Mouse (Mus musculus) granulocyte monocyte progenitor cell, adult 5-6 weeks (primary cell): ENCODE measurements at regions not wholly inside any gene's neighbourhood (a gene's known extent, or its start where the extent isn't known, plus 50 kb on each side); places are given as distances from the start of the nearest gene placed in this dataset.

Experiments used
- ATAC-seq: replicated peaks from 2 replicates; pipeline ENCODE4 v1.8.0; 2016; ENCODE audit warnings: mild to moderate bottlenecking, moderate TSS enrichment, inconsistent platforms; ENCODE audit not compliant: poor library complexity, severe bottlenecking

DNA sequence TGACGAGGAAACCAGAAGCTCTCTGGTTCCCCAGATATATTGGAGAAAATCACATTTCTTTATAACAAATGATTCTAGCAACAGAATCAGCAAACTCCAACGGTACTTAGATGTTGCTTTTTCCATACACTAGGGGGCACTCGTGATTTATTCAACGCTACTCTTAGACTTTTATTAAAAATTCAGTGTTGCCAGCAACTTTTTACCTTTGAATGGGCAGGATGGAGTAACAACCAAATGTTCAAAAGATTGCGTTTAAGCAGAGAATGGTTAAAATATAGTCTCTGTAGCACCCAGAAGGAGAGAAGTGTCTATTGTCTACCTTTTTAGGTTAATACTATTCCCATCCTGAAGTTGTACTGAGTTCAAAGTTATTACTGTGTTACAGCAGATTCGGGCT is 715.4 kb upstream of the Cblb start:
- ATAC-seq, result peak; percentile 42; the same call in 1 of the 2 replicates

DNA sequence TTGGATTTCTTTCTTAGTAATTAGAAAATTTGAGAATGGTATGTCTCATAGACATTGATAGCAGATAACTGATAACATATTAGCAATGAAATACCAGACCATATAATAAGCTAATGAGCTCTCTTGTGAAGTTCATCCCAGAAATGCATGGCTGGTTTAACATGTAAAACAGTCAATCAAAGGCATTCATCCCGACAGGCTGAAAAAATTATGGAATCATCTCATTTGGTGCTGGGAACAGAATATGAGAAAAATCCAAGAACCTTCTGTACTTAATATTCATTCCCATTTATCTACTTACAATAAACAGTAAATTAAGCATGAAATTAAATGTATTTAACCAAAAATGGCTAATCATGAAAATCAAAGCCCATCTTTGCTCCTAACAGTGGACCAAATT is 698.8 kb upstream of the Cblb start:
- no peak for ATAC-seq

DNA sequence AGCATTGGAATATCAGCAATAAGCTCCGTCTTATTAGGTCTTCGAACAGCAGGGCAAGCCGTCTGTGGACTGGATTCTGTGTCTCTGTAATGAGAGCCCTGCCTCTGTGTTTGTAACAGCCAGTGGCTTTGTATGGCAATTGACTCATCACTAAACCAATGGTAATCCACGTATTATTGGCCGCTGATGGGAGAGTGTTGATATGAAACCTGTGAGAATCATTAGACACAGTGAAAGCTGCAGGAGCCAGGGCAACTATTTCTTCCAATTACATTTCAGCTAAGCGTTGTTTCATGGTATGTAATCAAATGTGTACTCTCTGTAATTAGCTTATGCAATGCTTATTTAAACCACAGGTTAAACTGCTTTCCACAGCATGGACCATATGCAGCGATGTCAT is 696.1 kb upstream of the Cblb start:
- no peak for ATAC-seq

DNA sequence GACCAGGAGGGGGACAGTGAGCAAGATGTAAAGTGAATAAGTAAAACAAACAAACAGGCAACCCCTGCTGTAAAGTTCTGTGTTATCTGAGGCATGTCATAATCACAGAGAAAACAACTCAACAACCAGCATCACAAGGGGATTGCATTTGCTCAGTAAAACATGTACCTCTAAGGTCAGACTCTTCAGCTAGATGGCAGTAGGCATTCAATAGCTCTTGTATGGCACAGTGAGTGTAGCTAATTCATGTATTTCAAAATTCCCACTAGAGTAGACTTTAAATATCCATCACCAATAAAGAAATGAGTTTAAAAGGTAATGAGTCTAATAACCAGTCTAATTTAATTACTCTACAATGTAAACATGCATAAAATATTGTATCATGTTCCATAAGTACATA is 683.9 kb upstream of the Cblb start:
- no peak for ATAC-seq

DNA sequence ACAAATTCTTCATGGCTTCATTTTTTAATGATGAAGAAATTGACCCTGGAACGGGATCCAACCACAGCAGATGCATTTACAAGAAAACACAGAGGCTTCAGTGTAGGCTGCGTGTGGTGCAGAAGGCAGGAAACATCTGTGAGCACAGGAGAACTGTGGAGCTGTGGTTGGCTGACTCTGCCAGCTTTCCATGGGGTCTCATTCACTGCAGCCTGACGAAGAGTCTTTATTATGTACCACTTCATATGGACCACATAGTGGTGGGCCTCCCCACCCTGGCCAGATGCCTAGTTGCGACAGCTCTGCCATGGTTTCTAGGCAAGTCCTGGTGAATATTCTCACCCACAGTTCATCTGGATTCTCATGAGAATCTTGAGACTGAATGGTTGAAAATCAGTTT is 678.9 kb upstream of the Cblb start:
- peak; percentile 65 for ATAC-seq

DNA sequence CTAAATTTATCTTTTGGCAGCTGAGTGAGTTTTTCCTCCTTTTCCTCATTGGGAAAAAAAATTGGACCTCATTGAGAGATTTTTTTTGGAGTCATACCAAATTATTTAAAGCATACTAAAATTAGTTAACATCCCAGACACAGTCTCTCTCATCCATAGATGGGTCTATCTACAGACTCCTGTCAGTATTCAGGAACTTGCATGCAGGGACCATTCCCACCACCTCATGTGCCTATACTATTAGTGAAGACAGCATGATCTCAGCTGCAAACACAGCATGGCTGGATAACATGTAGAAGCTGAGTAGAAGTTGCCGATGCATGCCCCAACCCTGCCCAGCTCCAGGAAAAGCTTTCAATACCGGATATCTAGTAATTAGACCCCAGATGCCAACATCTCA is 677.2 kb upstream of the Cblb start:
- ATAC-seq, result no peak

DNA sequence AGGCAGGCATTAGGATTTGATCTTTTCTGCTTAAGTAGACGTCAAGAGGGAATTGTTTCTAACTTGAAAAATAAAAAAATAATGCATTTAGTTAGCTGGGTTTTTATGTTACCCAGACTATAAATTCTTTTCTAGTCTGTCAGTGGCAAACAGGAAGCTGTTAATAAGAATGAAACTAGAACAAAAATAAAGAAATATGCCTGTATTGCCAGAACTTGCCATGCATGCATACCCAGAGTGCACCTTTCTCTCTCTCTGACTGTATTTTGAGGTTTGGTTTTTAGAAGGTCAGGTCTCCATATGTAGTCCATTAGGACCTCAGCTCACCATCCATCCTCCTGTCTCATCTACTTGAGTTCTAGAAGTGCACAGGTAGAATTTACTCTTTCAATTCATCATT is 661.0 kb upstream of the Cblb start:
- ATAC-seq, result no peak

DNA sequence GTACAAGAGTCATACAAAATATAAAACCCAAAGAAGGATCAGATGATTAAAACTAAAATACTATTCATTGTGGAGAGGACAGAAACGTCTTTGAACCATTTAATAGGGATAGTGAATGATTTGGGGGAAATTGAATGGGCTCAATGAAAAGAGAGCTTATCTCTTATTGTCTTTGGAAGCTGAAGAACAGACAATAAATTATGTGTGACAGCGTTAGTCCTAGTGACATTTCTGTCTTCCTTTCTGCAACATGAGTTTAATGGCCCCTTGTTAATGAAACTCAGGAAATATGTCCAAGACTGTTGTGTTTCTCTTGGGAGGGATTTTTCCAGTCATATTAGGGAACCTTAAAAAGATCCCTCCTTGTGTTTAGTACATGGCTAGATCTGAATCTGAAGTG is 644.6 kb upstream of the Cblb start:
- ATAC-seq, result no peak

DNA sequence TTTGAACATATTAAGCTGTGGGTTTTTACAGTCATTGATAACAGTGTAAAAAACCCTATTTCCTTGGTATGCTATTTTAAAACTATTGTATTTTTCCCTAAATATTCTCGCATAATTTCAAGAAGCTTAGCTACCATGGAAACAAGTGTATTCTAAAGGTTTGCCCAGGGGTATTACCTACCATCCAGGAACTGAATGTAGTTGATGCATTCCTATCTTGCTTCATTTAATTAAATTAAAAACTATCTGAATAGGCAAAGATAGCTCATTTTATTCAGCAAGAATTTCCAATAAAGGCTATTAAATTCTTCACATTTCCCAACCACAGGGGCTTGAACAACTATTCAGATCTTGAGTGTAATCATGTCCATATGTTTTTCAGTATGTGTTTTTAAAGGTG is 643.5 kb upstream of the Cblb start:
- no peak for ATAC-seq

DNA sequence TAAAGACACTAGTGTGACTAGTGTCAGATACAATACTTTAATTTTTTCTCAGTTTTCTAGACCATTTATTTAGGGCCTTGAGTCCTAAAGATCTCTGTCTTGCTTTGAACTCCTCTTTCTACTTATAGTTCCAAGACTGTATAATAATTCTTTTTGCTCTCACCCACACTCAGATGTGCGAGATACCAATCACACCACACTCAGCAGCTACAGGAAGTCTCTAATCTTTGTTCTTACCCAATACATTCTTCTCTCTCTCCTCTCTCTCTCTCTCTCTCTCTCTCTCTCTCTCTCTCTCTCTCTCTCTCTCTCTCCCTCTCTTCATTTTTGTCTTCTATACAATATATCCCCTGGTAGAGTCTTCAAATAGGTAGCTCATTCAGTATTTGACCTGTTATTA is 637.2 kb upstream of the Cblb start:
- ATAC-seq, result no peak
